Mouse (Mus musculus) spleen, adult 2 months (tissue): ENCODE data around the gene Adgrf1. TPM values are rescaled to one million over a fixed set of nuclear protein-coding genes. Genes with fewer than 3 reads are reported as not detected.
"Not testable (repeated sequence)": the region's sequence is repeated elsewhere in the genome, so short reads cannot be mapped to it uniquely, and the experiment has no call there.

Source experiments
- DNase-seq, 2 experiments: peaks; one replicate each; pipeline versions ENCODE4 v3.0.0 to v3.0.0-alpha.2; 2012 to 2021; ENCODE audit warnings: low spot score in 2 of 2, low read depth in 1 of 2
- H3K27ac ChIP-seq: fragments of 200-500 bp; 2 replicates; pipeline ENCODE4 v1.5.1; 2012; ENCODE audit warnings: low read length, inconsistent platforms; ENCODE audit not compliant: insufficient read depth
- H3K27me3 ChIP-seq: fragments of 200-500 bp; 2 replicates; pipeline ENCODE4 v1.6.1; 2012; ENCODE audit warnings: mild to moderate bottlenecking, moderate library complexity, low read length, inconsistent platforms; ENCODE audit not compliant: control insufficient read depth, insufficient read depth
- H3K36me3 ChIP-seq: fragments of 200-500 bp; 2 replicates; pipeline ENCODE4 v1.6.1; 2012; ENCODE audit warnings: mild to moderate bottlenecking, low read length, inconsistent platforms; ENCODE audit not compliant: control insufficient read depth, insufficient read depth
- H3K4me1 ChIP-seq: fragments of 200-500 bp; 2 replicates; pipeline ENCODE4 v1.6.1; 2011; ENCODE audit warnings: inconsistent platforms; ENCODE audit not compliant: control insufficient read depth, insufficient read depth, insufficient read length
- H3K4me3 ChIP-seq: fragments of 200-500 bp; 2 replicates; pipeline ENCODE4 v1.5.1; 2011; ENCODE audit warnings: mild to moderate bottlenecking, inconsistent platforms; ENCODE audit not compliant: insufficient read depth, insufficient read length; ENCODE audit errors: extremely low read depth
- CTCF ChIP-seq: fragments of 200-500 bp; IDR thresholded peaks from 2 replicates; pipeline ENCODE4 v1.5.1; 2011; ENCODE audit warnings: mild to moderate bottlenecking, inconsistent platforms; ENCODE audit not compliant: insufficient read depth, insufficient read length, insufficient replicate concordance; ENCODE audit errors: extremely low read depth
- POLR2A ChIP-seq: fragments of 200-500 bp; IDR thresholded peaks from 2 replicates; pipeline ENCODE4 v1.6.1; 2011; ENCODE audit warnings: low read depth, low read length, inconsistent platforms
- WGBS: fragments of 180-500 bp; shearing (Covaris S2); methylation state at CpG from one replicate; pipeline ENCODE4 v1.1.7; 2018; 5-methylcytosine and 5-hydroxymethylcytosine counted together
- polyA plus RNA-seq: library from polyadenylated mRNA; depleted of rRNA; stranded (reverse); fragments of >200 nt; gene quantifications from 2 replicates; pipeline ENCODE4 v1.2.3, GENCODE M21; 2012

Adgrf1 gene
- polyA plus RNA-seq, 1 experiment: not detected

DNA sequence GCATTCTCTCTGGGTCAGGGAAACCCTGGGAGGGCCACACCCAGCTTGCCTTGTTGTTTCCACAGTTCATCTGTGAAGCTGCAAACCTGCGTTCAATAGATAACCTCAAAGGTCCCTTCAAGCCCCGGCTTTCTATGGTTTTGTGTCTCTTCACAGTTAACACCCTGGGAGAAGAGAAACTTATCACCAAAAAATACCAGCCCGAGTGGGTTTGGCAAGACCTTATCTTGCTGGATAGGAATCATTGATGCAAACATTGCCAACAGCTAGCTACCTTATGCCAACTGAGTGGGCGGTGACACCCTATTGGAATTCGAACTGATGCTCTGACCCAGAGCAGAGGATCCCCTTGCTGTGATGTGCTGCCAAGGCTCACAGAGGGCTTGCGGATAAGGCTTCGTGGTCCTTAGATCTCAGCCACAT, 59.6 kb downstream of the Adgrf1 start:
- H3K27me3 ChIP-seq: no peaks in the 10 kb centered on the region

DNA sequence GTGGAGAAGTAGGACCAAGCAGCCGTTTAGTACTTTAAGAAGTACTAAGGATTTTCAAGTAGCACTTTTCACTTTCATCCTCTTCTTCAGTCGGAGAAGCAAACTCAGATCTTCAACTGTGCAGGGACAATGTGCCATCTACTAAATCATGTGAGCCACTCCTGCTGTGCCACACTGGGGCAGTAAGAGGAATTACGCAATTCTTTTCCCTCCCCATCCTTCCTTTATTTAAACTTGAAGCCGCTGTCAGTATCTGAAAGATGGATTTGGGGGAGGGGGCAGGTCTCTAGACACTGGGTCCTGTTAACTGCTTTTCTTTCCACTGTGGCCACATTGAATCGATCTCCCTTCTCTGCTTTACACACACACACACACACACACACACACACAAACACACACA, 62.6 kb downstream of the Adgrf1 start:
- no peaks in the 10 kb centered on the region for H3K4me1 ChIP-seq
- no peak overlapping the region for H3K4me3 ChIP-seq
- H3K36me3 ChIP-seq: no peaks in the 10 kb centered on the region
- no peaks in the 10 kb centered on the region for H3K27me3 ChIP-seq
- TF ChIP-seq CTCF (no peak), POLR2A (no peak)
- no peak overlapping the region for H3K27ac ChIP-seq
- DNase-seq: no peak
- 55% methylated on average over 5 of the region's 5 CpGs for WGBS

More for the DNA sequence above, 59.6 kb downstream of the Adgrf1 start:
- Histone ChIP-seq H3K4me1 (peaks cover 6% of the 10 kb centered on the region; the same call in 1 of the 2 replicates), H3K27ac (no peak overlapping the region), H3K36me3 (no peaks in the 10 kb centered on the region), H3K4me3 (no peak overlapping the region)
- WGBS: 81% methylated on average over 7 of the region's 7 CpGs
- TF ChIP-seq CTCF: no peak
- no peak for DNase-seq

DNA sequence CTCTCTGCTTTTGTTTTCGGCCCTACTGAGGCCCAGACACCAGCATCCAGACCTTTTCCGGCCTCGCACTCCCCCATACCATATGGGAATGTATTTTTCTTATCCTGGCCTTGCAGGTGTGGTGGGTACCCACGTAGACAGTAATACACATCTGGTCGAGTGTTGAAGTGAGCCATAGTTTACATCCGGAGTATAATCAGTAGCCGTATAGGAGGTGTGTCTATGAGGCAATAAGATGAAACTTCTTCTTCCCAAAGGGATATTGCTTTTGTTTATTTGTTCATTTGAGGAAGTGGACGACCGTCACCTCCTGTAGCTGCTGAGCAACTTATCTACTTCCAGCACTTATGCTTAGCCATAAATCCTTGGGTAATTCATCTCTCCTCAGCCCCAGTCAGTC, 63.9 kb downstream of the Adgrf1 start:
- Histone ChIP-seq H3K27ac (no peak overlapping the region), H3K27me3 (no peaks in the 10 kb centered on the region), H3K36me3 (no peaks in the 10 kb centered on the region), H3K4me1 (peaks cover 3% of the 10 kb centered on the region; the same call in 1 of the 2 replicates), H3K4me3 (no peak overlapping the region)
- 65% methylated on average over 9 of the region's 9 CpGs for WGBS
- TF ChIP-seq POLR2A: no peak
- no peak for TF ChIP-seq CTCF
- no peak for DNase-seq

DNA sequence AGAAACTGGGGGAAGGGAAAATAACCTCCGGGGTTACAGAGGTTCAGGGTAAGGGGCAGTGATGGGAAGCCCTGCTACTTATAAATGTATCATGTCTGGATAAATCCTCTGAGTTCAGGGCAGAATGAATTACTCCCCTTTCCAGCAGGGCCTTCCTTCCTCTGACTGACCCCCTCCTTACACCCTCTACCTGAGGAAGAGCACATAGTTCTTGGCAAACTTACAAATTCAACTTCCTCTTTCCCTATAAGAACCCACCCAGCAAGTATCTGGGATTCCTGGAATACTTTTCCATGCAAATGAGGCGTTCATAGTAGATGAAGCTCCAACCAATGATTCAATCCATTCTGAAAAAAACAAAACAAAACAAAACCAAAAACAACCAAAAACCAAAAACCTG, 67.5 kb downstream of the Adgrf1 start:
- DNase-seq: no peak
- Histone ChIP-seq H3K36me3 (no peaks in the 10 kb centered on the region), H3K27ac (no peak overlapping the region), H3K4me1 (peaks cover 3% of the 10 kb centered on the region; the same call in 1 of the 2 replicates), H3K27me3 (no peaks in the 10 kb centered on the region), H3K4me3 (no peak overlapping the region)
- WGBS: 71% methylated on average over 2 of the region's 2 CpGs
- TF ChIP-seq POLR2A (no peak), CTCF (no peak)

DNA sequence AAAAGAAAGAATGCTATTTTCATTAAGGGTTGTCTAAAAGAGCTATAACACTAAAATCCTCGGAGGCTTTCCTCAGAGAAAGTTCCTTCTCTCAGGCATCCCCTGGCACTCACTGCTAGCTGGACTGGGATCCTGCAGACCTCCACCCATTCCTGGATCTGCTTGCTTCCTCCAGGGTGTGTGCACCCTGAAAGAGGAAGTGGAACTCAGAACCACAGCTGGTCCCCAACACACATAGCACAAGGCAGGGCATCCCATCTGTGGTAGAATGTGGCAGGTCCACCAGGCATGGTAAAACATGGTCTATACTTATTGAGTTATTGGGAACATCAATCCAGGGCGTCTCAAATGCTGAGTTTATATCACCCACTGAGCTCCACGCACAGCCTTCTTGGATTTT, 68.2 kb downstream of the Adgrf1 start:
- Histone ChIP-seq H3K27me3 (no peaks in the 10 kb centered on the region), H3K27ac (no peak overlapping the region), H3K36me3 (no peaks in the 10 kb centered on the region), H3K4me3 (no peak overlapping the region), H3K4me1 (peaks cover 3% of the 10 kb centered on the region; the same call in 1 of the 2 replicates)
- TF ChIP-seq POLR2A (no peak), CTCF (no peak)
- no peak for DNase-seq
- WGBS: 65% methylated on average over 3 of the region's 3 CpGs

DNA sequence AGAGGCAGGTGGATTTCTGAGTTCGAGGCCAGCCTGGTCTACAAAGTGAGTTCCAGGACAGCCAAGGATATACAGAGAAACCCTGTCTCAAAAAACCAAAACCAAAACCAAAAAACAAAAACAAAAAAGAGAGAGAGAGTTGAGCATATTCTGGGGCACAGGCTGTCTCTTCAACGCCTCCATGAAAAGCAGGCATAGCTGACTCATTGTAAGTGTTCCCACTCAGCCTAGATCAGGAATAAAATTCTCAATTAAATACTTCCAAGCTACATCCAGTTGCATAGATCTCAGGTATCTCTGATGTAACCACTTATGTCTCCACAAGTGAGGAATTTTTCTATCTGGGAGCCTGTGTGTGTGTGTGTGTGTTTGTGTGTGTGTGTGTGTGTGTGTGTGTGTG, 76.4 kb downstream of the Adgrf1 start:
- 88% methylated on average over 2 of the region's 2 CpGs for whole genome bisulfite sequencing
- H3K27me3 ChIP-seq, H3K36me3 ChIP-seq, H3K4me1 ChIP-seq, H3K27ac ChIP-seq, DNase-seq, H3K4me3 ChIP-seq: not testable (repeated sequence)

DNA sequence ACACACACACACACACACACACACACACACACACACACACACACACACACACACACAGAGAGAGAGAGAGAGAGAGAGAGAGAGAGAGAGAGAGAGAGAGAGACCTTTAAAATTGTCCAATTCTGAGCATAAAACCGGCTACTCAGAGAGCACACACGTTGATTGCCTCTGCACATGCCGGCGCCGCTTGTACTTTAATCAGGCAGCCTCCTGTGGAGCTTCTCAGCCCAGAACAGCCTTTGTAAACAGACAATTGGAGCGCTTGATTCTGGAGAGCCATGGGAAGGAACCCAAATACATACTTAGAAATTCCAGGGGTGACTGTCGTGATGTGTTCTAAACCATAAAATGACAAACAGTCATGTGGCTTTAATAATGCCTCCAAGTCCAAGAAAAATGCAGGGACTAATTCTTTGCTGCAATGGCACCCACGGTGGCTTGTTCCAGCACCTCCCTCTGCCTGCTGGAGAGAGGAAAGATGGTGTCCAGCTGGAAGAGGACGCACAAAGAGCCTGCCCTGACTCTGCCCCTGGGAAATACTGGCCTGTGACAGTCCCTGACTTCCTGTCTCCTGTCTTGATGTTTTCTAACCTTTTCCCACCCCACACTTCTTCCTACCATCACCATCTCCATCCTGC, 87.9 kb downstream of the Adgrf1 start:
- no peak for DNase-seq
- H3K27me3 ChIP-seq: peaks cover 2% of the 10 kb centered on the region; the same call in 1 of the 2 replicates
- H3K4me3 ChIP-seq: no peak overlapping the region
- 59% methylated on average over 9 of the region's 9 CpGs for WGBS
- no peaks in the 10 kb centered on the region for H3K4me1 ChIP-seq
- no peak overlapping the region for H3K27ac ChIP-seq
- TF ChIP-seq CTCF (no peak), POLR2A (no peak)
- no peaks in the 10 kb centered on the region for H3K36me3 ChIP-seq
